Mouse (Mus musculus): ENCODE data around the gene Pprc1. TPM values are rescaled to one million over a fixed set of nuclear protein-coding genes. Genes with fewer than 3 reads are reported as not detected.
A peak's percentile ranks its signal among the peaks of the same experiment; 100 is the strongest.

Pprc1 gene
- polyA plus RNA-seq, 1 experiment from 2014 or later: 55.1 TPM

GRCm38 (mm10) chr19:46026567-46026966, 18.1 kb upstream of the Pprc1 start:
- Histone ChIP-seq H3K36me3 (ENCODE audit: insufficient read depth) (peaks cover 17% of the 10 kb centered on the region; the same call in 1 of the 2 replicates), H3K4me2 (no peak overlapping the region), H3K9me3 (ENCODE audit: low read depth, low read length) (peaks cover 6% of the 10 kb centered on the region; the same call in 1 of the 2 replicates), H3K9ac (no peak overlapping the region), H3K4me3 (ENCODE audit: low read depth, low read length) (no peak overlapping the region), H3K27ac (ENCODE audit: low read depth) (no peak overlapping the region; the same call in 1 of the 2 replicates), H3K27me3 (ENCODE audit: insufficient read depth, low read length) (no peaks in the 10 kb centered on the region), H3K4me1 (ENCODE audit: insufficient read depth) (no peaks in the 10 kb centered on the region)
- 34% methylated on average over 8 of the region's 8 CpGs for WGBS
- DNase-seq (no peak), ATAC-seq (ENCODE audit: insufficient read depth) (no peak)
- no peak for TF ChIP-seq CTCF (IDR thresholded peaks at IDR 0.05; ENCODE audit: low read depth)

- no peak overlapping the region for H3K4me2 ChIP-seq
- peaks cover 40% of the 10 kb centered on the region for H3K36me3 ChIP-seq (ENCODE audit: insufficient read depth)
- WGBS: 70% methylated on average over 11 of the region's 11 CpGs
- ATAC-seq (ENCODE audit: insufficient read depth) (no peak), DNase-seq (peak; percentile 52)
- peak; percentile 56 for TF ChIP-seq CTCF (IDR thresholded peaks at IDR 0.05; ENCODE audit: low read depth)
- no peak overlapping the region for H3K9ac ChIP-seq
- H3K27ac ChIP-seq (ENCODE audit: low read depth): no peak overlapping the region
- H3K4me3 ChIP-seq (ENCODE audit: low read depth, low read length): no peak overlapping the region
- H3K27me3 ChIP-seq (ENCODE audit: insufficient read depth, low read length): no peaks in the 10 kb centered on the region
- peaks cover 6% of the 10 kb centered on the region; the same call in 1 of the 2 replicates for H3K9me3 ChIP-seq (ENCODE audit: low read depth, low read length)
- H3K4me1 ChIP-seq (ENCODE audit: insufficient read depth): no peaks in the 10 kb centered on the region
These were observed 15.9 kb upstream of the Pprc1 start for GRCm38 (mm10) chr19:46028747-46029320.

- DNase-seq (no peak), ATAC-seq (ENCODE audit: insufficient read depth) (no peak)
- H3K9me3 ChIP-seq (ENCODE audit: low read depth, low read length): peaks cover 6% of the 10 kb centered on the region; the same call in 1 of the 2 replicates
- H3K36me3 ChIP-seq (ENCODE audit: insufficient read depth): peaks cover 48% of the 10 kb centered on the region
- H3K4me2 ChIP-seq: no peak overlapping the region
- WGBS: 100% methylated on average over 1 of the region's 1 CpGs
- H3K9ac ChIP-seq: no peak overlapping the region
- no peaks in the 10 kb centered on the region for H3K4me1 ChIP-seq (ENCODE audit: insufficient read depth)
- no peak for TF ChIP-seq CTCF (IDR thresholded peaks at IDR 0.05; ENCODE audit: low read depth)
- no peak overlapping the region for H3K27ac ChIP-seq (ENCODE audit: low read depth)
- no peak overlapping the region for H3K4me3 ChIP-seq (ENCODE audit: low read depth, low read length)
- no peaks in the 10 kb centered on the region for H3K27me3 ChIP-seq (ENCODE audit: insufficient read depth, low read length)
These were observed 15.0 kb upstream of the Pprc1 start for GRCm38 (mm10) chr19:46029652-46030051.

- no peak overlapping the region for H3K9ac ChIP-seq
- no peak for DNase-seq
- no peak for ATAC-seq (ENCODE audit: insufficient read depth)
- H3K36me3 ChIP-seq (ENCODE audit: insufficient read depth): peaks cover 55% of the 10 kb centered on the region
- H3K27ac ChIP-seq (ENCODE audit: low read depth): no peak overlapping the region
- no peaks in the 10 kb centered on the region for H3K4me1 ChIP-seq (ENCODE audit: insufficient read depth)
- no peaks in the 10 kb centered on the region for H3K27me3 ChIP-seq (ENCODE audit: insufficient read depth, low read length)
- no peak overlapping the region for H3K4me2 ChIP-seq
- H3K9me3 ChIP-seq (ENCODE audit: low read depth, low read length): peaks cover 6% of the 10 kb centered on the region; the same call in 1 of the 2 replicates
- 92% methylated on average over 10 of the region's 10 CpGs for WGBS
- TF ChIP-seq CTCF (IDR thresholded peaks at IDR 0.05; ENCODE audit: low read depth): no peak
- no peak overlapping the region for H3K4me3 ChIP-seq (ENCODE audit: low read depth, low read length)
These were observed 14.3 kb upstream of the Pprc1 start for GRCm38 (mm10) chr19:46030196-46030983.

- Histone ChIP-seq H3K4me1 (ENCODE audit: insufficient read depth) (peaks cover 1% of the 10 kb centered on the region; the same call in 1 of the 2 replicates), H3K9me3 (ENCODE audit: low read depth, low read length) (peaks cover 6% of the 10 kb centered on the region; the same call in 1 of the 2 replicates), H3K4me2 (no peak overlapping the region), H3K27me3 (ENCODE audit: insufficient read depth, low read length) (no peaks in the 10 kb centered on the region), H3K27ac (ENCODE audit: low read depth) (no peak overlapping the region), H3K36me3 (ENCODE audit: insufficient read depth) (peaks cover 68% of the 10 kb centered on the region), H3K9ac (no peak overlapping the region), H3K4me3 (ENCODE audit: low read depth, low read length) (no peak overlapping the region)
- no peak for DNase-seq
- ATAC-seq (ENCODE audit: insufficient read depth): no peak
- WGBS: 77% methylated on average over 9 of the region's 9 CpGs
- no peak for TF ChIP-seq CTCF (IDR thresholded peaks at IDR 0.05; ENCODE audit: low read depth)
These were observed 12.8 kb upstream of the Pprc1 start for GRCm38 (mm10) chr19:46031689-46032432.

GRCm38 (mm10) chr19:46032731-46033510, 11.8 kb upstream of the Pprc1 start:
- no peaks in the 10 kb centered on the region for H3K27me3 ChIP-seq (ENCODE audit: insufficient read depth, low read length)
- ATAC-seq (ENCODE audit: insufficient read depth) (no peak), DNase-seq (no peak)
- H3K4me3 ChIP-seq (ENCODE audit: low read depth, low read length): no peak overlapping the region
- WGBS: 88% methylated on average over 26 of the region's 26 CpGs
- H3K9ac ChIP-seq: no peak overlapping the region
- H3K4me1 ChIP-seq (ENCODE audit: insufficient read depth): peaks cover 6% of the 10 kb centered on the region; the same call in 1 of the 2 replicates
- H3K4me2 ChIP-seq: no peak overlapping the region
- peaks cover 71% of the 10 kb centered on the region for H3K36me3 ChIP-seq (ENCODE audit: insufficient read depth)
- peaks cover 6% of the 10 kb centered on the region; the same call in 1 of the 2 replicates for H3K9me3 ChIP-seq (ENCODE audit: low read depth, low read length)
- TF ChIP-seq CTCF (IDR thresholded peaks at IDR 0.05; ENCODE audit: low read depth): no peak
- H3K27ac ChIP-seq (ENCODE audit: low read depth): no peak overlapping the region

Data from lung, embryonic 14.5 days (tissue).